Mouse (Mus musculus) spleen, adult 2 months (tissue): ENCODE data around the gene Grcc10. TPM values are rescaled to one million over a fixed set of nuclear protein-coding genes. Genes with fewer than 3 reads are reported as not detected.

Experiments
- DNase-seq, 2 experiments: peaks; one replicate each; pipeline versions ENCODE4 v3.0.0 to v3.0.0-alpha.2; 2012 to 2021; ENCODE audit warnings: low spot score in 2 of 2, low read depth in 1 of 2
- H3K27ac ChIP-seq: fragments of 200-500 bp; 2 replicates; pipeline ENCODE4 v1.5.1; 2012; ENCODE audit warnings: low read length, inconsistent platforms; ENCODE audit not compliant: insufficient read depth
- H3K27me3 ChIP-seq: fragments of 200-500 bp; 2 replicates; pipeline ENCODE4 v1.6.1; 2012; ENCODE audit warnings: mild to moderate bottlenecking, moderate library complexity, low read length, inconsistent platforms; ENCODE audit not compliant: control insufficient read depth, insufficient read depth
- H3K36me3 ChIP-seq: fragments of 200-500 bp; 2 replicates; pipeline ENCODE4 v1.6.1; 2012; ENCODE audit warnings: mild to moderate bottlenecking, low read length, inconsistent platforms; ENCODE audit not compliant: control insufficient read depth, insufficient read depth
- H3K4me1 ChIP-seq: fragments of 200-500 bp; 2 replicates; pipeline ENCODE4 v1.6.1; 2011; ENCODE audit warnings: inconsistent platforms; ENCODE audit not compliant: control insufficient read depth, insufficient read depth, insufficient read length
- H3K4me3 ChIP-seq: fragments of 200-500 bp; 2 replicates; pipeline ENCODE4 v1.5.1; 2011; ENCODE audit warnings: mild to moderate bottlenecking, inconsistent platforms; ENCODE audit not compliant: insufficient read depth, insufficient read length; ENCODE audit errors: extremely low read depth
- CTCF ChIP-seq: fragments of 200-500 bp; IDR thresholded peaks from 2 replicates; pipeline ENCODE4 v1.5.1; 2011; ENCODE audit warnings: mild to moderate bottlenecking, inconsistent platforms; ENCODE audit not compliant: insufficient read depth, insufficient read length, insufficient replicate concordance; ENCODE audit errors: extremely low read depth
- POLR2A ChIP-seq: fragments of 200-500 bp; IDR thresholded peaks from 2 replicates; pipeline ENCODE4 v1.6.1; 2011; ENCODE audit warnings: low read depth, low read length, inconsistent platforms
- WGBS: fragments of 180-500 bp; shearing (Covaris S2); methylation state at CpG from one replicate; pipeline ENCODE4 v1.1.7; 2018; 5-methylcytosine and 5-hydroxymethylcytosine counted together
- polyA plus RNA-seq: library from polyadenylated mRNA; depleted of rRNA; stranded (reverse); fragments of >200 nt; gene quantifications from 2 replicates; pipeline ENCODE4 v1.2.3, GENCODE M21; 2012

Grcc10 gene
- polyA plus RNA-seq, 1 experiment, result 209 TPM

DNA sequence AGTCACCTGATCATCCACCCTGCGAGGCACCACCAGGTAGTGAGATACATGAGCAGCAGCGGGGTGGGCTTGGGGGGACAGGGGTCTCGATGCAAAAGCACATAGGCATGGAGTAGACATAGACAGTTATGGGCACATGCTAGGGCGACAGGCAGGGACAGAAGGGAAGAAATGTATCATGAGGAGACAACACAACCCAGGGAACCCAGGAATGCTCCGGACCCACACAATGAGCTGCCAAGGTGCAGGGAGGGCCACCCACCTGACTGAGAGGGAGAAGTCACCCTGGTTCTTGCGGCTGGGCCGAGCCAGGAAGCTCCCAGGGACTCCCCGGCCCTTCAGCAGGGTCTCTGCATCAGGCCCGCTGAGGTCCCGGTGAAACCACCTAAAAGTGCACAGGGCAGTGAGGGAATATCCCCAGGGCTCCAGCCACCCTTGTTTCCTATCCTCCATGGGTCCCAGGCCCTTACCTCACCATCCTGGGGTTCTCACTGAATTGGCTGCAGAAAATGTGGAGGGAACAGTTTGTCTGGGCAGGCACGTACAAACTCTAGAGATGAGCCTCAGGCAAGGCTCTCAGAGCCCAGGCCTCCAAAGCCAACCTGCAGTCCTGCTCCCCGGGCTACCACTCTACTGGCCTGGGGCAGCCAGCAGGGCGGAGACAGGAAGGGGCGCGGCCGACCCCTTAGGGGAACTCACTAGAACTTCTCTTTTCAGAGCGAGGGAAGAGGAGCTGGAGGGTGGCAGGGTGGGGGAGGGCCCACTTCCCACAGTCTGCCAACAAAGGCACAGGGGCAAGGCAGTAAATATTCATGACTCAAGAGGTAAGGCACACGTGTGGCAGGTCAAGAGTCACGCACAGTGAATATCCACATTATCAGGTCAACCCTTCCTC, 8.5 kb downstream of the Grcc10 start:
- peak; percentile 9; the same call in 1 of the 2 replicates for TF ChIP-seq CTCF
- TF ChIP-seq POLR2A, result peak; percentile 92

GRCm38 (mm10) chr6:124731038-124731437, 10.1 kb downstream of the Grcc10 start:
- H3K27ac ChIP-seq, result peak overlapping the region; percentile 96
- H3K27me3 ChIP-seq, result no peaks in the 10 kb centered on the region
- peaks cover 41% of the 10 kb centered on the region for H3K36me3 ChIP-seq
- DNase-seq, result no peak
- H3K4me3 ChIP-seq, result peak overlapping the region; percentile 89
- WGBS, result 59% methylated on average over 7 of the region's 7 CpGs
- TF ChIP-seq POLR2A (no peak), CTCF (no peak)
- H3K4me1 ChIP-seq, result peaks cover 31% of the 10 kb centered on the region; the same call in 1 of the 2 replicates

More for the DNA sequence above, 8.5 kb downstream of the Grcc10 start:
- Histone ChIP-seq H3K27me3 (no peaks in the 10 kb centered on the region), H3K4me1 (peaks cover 31% of the 10 kb centered on the region; the same call in 1 of the 2 replicates), H3K27ac (peak overlapping the region; percentile 96), H3K36me3 (peaks cover 28% of the 10 kb centered on the region), H3K4me3 (peak overlapping the region; percentile 89)
- DNase-seq, result peak in 1 of 2 experiments; percentile 93
- 5% methylated on average over 19 of the region's 19 CpGs for WGBS

- H3K4me3 ChIP-seq, result peak overlapping the region; percentile 59
- peaks cover 49% of the 10 kb centered on the region for H3K36me3 ChIP-seq
- TF ChIP-seq POLR2A, result no peak; the same call in 1 of the 2 replicates
- no peak for TF ChIP-seq CTCF
- peaks cover 36% of the 10 kb centered on the region; the same call in 1 of the 2 replicates for H3K4me1 ChIP-seq
- WGBS, result 20% methylated on average over 8 of the region's 8 CpGs
- peak; percentile 73 to 86 for DNase-seq
- no peaks in the 10 kb centered on the region for H3K27me3 ChIP-seq
- H3K27ac ChIP-seq, result peak overlapping the region; percentile 96
Measured at GRCm38 (mm10) chr6:124729850-124730705, 11.1 kb downstream of the Grcc10 start.

DNA sequence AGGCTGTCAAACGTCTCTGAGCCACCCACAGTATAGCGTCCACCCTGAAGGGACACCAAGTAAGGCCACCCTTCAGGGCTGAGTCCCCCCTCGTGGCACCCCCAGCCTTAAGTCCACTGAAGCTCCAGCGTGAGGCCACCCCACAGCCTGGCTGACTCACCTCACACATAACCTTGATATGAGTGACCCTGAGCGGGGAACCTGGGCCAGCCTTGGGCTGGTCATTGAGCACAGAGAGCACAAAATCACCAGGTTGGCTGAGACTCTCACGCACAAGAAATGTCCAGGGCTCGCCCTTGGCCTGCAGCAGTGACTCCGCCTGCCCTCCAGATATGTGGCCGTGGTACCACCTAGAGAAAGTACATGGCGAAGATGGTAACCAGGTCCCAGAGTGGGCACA, 12.6 kb downstream of the Grcc10 start:
- DNase-seq, result no peak
- H3K27me3 ChIP-seq, result no peaks in the 10 kb centered on the region
- TF ChIP-seq CTCF, result no peak
- TF ChIP-seq POLR2A, result no peak
- peaks cover 58% of the 10 kb centered on the region for H3K36me3 ChIP-seq
- no peak overlapping the region for H3K4me3 ChIP-seq
- H3K27ac ChIP-seq, result peak overlapping the region; percentile 64
- peaks cover 42% of the 10 kb centered on the region; the same call in 1 of the 2 replicates for H3K4me1 ChIP-seq
- 89% methylated on average over 10 of the region's 10 CpGs for WGBS

- Histone ChIP-seq H3K27me3 (no peaks in the 10 kb centered on the region), H3K4me3 (no peak overlapping the region), H3K27ac (peak overlapping the region; percentile 90), H3K36me3 (peaks cover 60% of the 10 kb centered on the region), H3K4me1 (peaks cover 57% of the 10 kb centered on the region; the same call in 1 of the 2 replicates)
- 68% methylated on average over 10 of the region's 10 CpGs for WGBS
- TF ChIP-seq CTCF, result no peak
- TF ChIP-seq POLR2A, result no peak
- peak in 1 of 2 experiments; percentile 15 for DNase-seq
Measured at GRCm38 (mm10) chr6:124724472-124724871, 16.7 kb downstream of the Grcc10 start.

DNA sequence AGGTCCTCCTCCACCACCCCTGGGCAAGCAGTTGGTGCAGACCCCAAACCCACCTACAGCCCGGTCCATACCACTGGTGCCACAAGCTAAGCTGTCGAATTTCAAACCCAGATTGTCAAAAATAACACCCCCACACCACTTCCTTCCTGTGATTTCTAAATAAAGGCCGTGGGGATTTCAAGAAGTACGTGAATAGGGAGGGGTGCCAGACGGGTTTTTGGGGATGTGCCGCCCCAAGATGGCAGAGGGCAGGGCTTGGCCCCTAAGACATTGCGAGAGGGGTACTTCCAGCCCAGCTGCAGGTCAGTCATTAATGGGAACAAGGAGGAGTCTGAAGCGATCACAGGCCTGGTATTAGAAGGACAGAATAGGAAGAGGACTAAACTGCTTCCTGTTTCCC, 17.6 kb downstream of the Grcc10 start:
- 11% methylated on average over 8 of the region's 8 CpGs for WGBS
- peaks cover 54% of the 10 kb centered on the region; the same call in 1 of the 2 replicates for H3K4me1 ChIP-seq
- peak overlapping the region; percentile 90 for H3K27ac ChIP-seq
- H3K27me3 ChIP-seq, result no peaks in the 10 kb centered on the region
- peak overlapping the region; percentile 48 for H3K4me3 ChIP-seq
- peak in 1 of 2 experiments; percentile 63 for DNase-seq
- H3K36me3 ChIP-seq, result peaks cover 53% of the 10 kb centered on the region
- TF ChIP-seq POLR2A, result no peak
- no peak for TF ChIP-seq CTCF
